Mouse (Mus musculus): ENCODE data around the gene Cops9. TPM values are rescaled to one million over a fixed set of nuclear protein-coding genes. Genes with fewer than 3 reads are reported as not detected.

Cops9 gene
- total RNA-seq (2021), result 100 to 1,000 TPM; 215 to 241 TPM
- polyA plus RNA-seq (2012; rRNA removed), result 144 and 181 TPM in 2 replicates
- long read RNA-seq, transcript Cops9-201 (3 exons, 438 nt), result major isoform, 53 of 57 reads
- long read RNA-seq, partial matches to known transcripts, result 0 of 57 reads
- long read RNA-seq, other reads (novel, unspliced or antisense), result 2 of 57 reads

- H3K4me3 ChIP-seq, result peak within 1 kb of the TSS; percentile 79
- no peaks in the 10 kb centered on the region for H3K27me3 ChIP-seq (ENCODE audit: control insufficient read depth, insufficient read depth, low read length)
- intact Hi-C loops (cut with DNase I), result no loop called here
- H3K4me1 ChIP-seq (ENCODE audit: control insufficient read depth, insufficient read depth, low read length), result peaks cover 8% of the 10 kb centered on the region
- H3K79me2 ChIP-seq (replicated peaks; ENCODE audit: control insufficient read depth, insufficient read depth, low read length), result no peaks in the 10 kb centered on the region
- no peaks in the 10 kb centered on the region for H3K36me3 ChIP-seq (ENCODE audit: control insufficient read depth, insufficient read depth, low read length)
- H3K9ac ChIP-seq (ENCODE audit: low read depth, low read length), result peak within 1 kb of the TSS; percentile 91
- DNase-seq, result peak; percentile 91 to 93
- WGBS, result 2% methylated on average over 50 of the region's 50 CpGs
- no peak for TF ChIP-seq CTCF (IDR thresholded peaks at IDR 0.05)
- TF ChIP-seq POLR2A (IDR thresholded peaks at IDR 0.05; ENCODE audit: insufficient read depth, low read depth, low read length), result peak; percentile 74
- peak within 1 kb of the TSS; percentile 83 for H3K27ac ChIP-seq
Observed at GRCm38 (mm10) chr1:92641514-92642272, at the start of gene Cops9. Gene Cops9 (minus strand): TSS chr1:92641985.

- Histone ChIP-seq H3K27me3 (ENCODE audit: control insufficient read depth, insufficient read depth, low read length) (no peaks in the 10 kb centered on the region), H3K4me3 (no peak overlapping the region), H3K79me2 (replicated peaks; ENCODE audit: control insufficient read depth, insufficient read depth, low read length) (no peaks in the 10 kb centered on the region), H3K9ac (ENCODE audit: low read depth, low read length) (no peak overlapping the region), H3K36me3 (ENCODE audit: control insufficient read depth, insufficient read depth, low read length) (no peaks in the 10 kb centered on the region), H3K27ac (no peak overlapping the region), H3K4me1 (ENCODE audit: control insufficient read depth, insufficient read depth, low read length) (no peaks in the 10 kb centered on the region)
- 75% methylated on average over 3 of the region's 3 CpGs for WGBS
- DNase-seq, result no peak
- intact Hi-C loops (cut with DNase I), result no loop called here
- TF ChIP-seq CTCF (IDR thresholded peaks at IDR 0.05) (no peak), EP300 (IDR thresholded peaks at IDR 0.05; ENCODE audit: insufficient read depth, low read depth, low read length) (no peak), POLR2A (IDR thresholded peaks at IDR 0.05; ENCODE audit: insufficient read depth, low read depth, low read length) (no peak)
Observed at GRCm38 (mm10) chr1:92691166-92691844, 49.5 kb upstream of the Cops9 start.

GRCm38 (mm10) chr1:92686994-92687393 lies 45.2 kb upstream of the Cops9 start:
- no peak for DNase-seq
- TF ChIP-seq CTCF (IDR thresholded peaks at IDR 0.05) (no peak), POLR2A (IDR thresholded peaks at IDR 0.05; ENCODE audit: insufficient read depth, low read depth, low read length) (no peak), EP300 (IDR thresholded peaks at IDR 0.05; ENCODE audit: insufficient read depth, low read depth, low read length) (no peak)
- Histone ChIP-seq H3K79me2 (replicated peaks; ENCODE audit: control insufficient read depth, insufficient read depth, low read length) (no peaks in the 10 kb centered on the region), H3K9ac (ENCODE audit: low read depth, low read length) (no peak overlapping the region), H3K27ac (no peak overlapping the region), H3K27me3 (ENCODE audit: control insufficient read depth, insufficient read depth, low read length) (no peaks in the 10 kb centered on the region), H3K4me1 (ENCODE audit: control insufficient read depth, insufficient read depth, low read length) (no peaks in the 10 kb centered on the region), H3K36me3 (ENCODE audit: control insufficient read depth, insufficient read depth, low read length) (no peaks in the 10 kb centered on the region), H3K4me3 (no peak overlapping the region)
- 37% methylated on average over 8 of the region's 8 CpGs for WGBS
- intact Hi-C loops (cut with DNase I), result no loop called here

GRCm38 (mm10) chr1:92683151-92683550 lies 41.4 kb upstream of the Cops9 start:
- WGBS, result 75% methylated on average over 8 of the region's 8 CpGs
- Histone ChIP-seq H3K4me1 (ENCODE audit: control insufficient read depth, insufficient read depth, low read length) (no peaks in the 10 kb centered on the region), H3K27me3 (ENCODE audit: control insufficient read depth, insufficient read depth, low read length) (no peaks in the 10 kb centered on the region), H3K27ac (no peak overlapping the region), H3K36me3 (ENCODE audit: control insufficient read depth, insufficient read depth, low read length) (no peaks in the 10 kb centered on the region), H3K79me2 (replicated peaks; ENCODE audit: control insufficient read depth, insufficient read depth, low read length) (no peaks in the 10 kb centered on the region), H3K9ac (ENCODE audit: low read depth, low read length) (no peak overlapping the region), H3K4me3 (no peak overlapping the region)
- no peak for DNase-seq
- intact Hi-C loops (cut with DNase I), result no loop called here
- TF ChIP-seq CTCF (IDR thresholded peaks at IDR 0.05) (no peak), EP300 (IDR thresholded peaks at IDR 0.05; ENCODE audit: insufficient read depth, low read depth, low read length) (no peak), POLR2A (IDR thresholded peaks at IDR 0.05; ENCODE audit: insufficient read depth, low read depth, low read length) (no peak)

- Histone ChIP-seq H3K79me2 (replicated peaks; ENCODE audit: control insufficient read depth, insufficient read depth, low read length) (no peaks in the 10 kb centered on the region), H3K4me3 (no peak overlapping the region), H3K36me3 (ENCODE audit: control insufficient read depth, insufficient read depth, low read length) (no peaks in the 10 kb centered on the region), H3K9ac (ENCODE audit: low read depth, low read length) (no peak overlapping the region), H3K4me1 (ENCODE audit: control insufficient read depth, insufficient read depth, low read length) (no peaks in the 10 kb centered on the region), H3K27me3 (ENCODE audit: control insufficient read depth, insufficient read depth, low read length) (no peaks in the 10 kb centered on the region), H3K27ac (no peak overlapping the region)
- TF ChIP-seq CTCF (IDR thresholded peaks at IDR 0.05) (peak; percentile 16; the same call in 1 of the 2 replicates), EP300 (IDR thresholded peaks at IDR 0.05; ENCODE audit: insufficient read depth, low read depth, low read length) (no peak)
- intact Hi-C loops (cut with DNase I), result no loop called here
- no peak for DNase-seq
- 51% methylated on average over 16 of the region's 16 CpGs for WGBS
Observed at GRCm38 (mm10) chr1:92680668-92681603, 39.2 kb upstream of the Cops9 start.
